Mouse (Mus musculus) urinary bladder, postnatal 14 days (tissue): Measurements from ENCODE around the gene Gm266.

Experiments used
- DNase-seq: peaks from one replicate; pipeline ENCODE4 v3.0.0; 2021; ENCODE audit warnings: low spot score

Gene Gm266

GRCm38 (mm10) chr12:111434745-111435327 lies 50.8 kb downstream of the Gm266 start:
- no peak for DNase-seq
